Mouse (Mus musculus): ENCODE data around the gene Pgs1.
A peak's percentile ranks its signal among the peaks of the same experiment; 100 is the strongest.

The Pgs1 gene

DNA sequence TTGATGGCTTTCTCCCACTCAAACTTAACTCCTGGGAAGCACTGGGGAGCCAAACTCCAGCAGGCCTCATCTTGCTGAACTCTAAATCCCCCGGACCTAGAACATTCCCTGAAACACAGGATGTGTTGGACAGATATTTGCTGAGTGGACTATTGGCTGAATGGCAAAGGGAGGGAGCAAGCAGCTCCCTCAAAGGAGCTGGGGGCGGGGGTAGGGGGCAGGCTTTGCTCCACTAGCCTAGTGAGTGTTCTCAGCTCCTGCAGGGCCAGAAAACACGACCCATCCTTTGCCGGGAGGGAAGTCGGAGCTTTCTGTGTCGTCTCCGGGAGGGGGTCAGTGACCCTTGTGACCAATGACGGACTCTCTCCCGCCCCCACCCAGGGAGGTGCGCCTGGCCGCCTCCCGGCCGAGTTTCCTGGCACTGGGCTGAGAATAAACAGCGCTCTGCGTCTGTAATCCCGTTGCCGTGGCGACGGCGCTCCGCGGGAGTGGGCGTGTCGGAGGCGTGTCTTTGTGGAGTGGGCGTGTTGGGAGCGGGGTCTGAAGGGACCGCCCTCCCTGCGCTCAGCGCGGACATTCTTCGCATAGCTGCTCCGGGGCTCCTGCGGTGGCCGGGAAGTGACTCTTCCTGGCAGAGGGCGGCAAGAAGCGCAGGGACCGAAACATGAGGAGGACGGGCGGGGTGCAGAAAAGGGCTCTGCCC is 22.9 kb upstream of the Pgs1 start:
- peak; percentile 99 for DNase-seq

DNA sequence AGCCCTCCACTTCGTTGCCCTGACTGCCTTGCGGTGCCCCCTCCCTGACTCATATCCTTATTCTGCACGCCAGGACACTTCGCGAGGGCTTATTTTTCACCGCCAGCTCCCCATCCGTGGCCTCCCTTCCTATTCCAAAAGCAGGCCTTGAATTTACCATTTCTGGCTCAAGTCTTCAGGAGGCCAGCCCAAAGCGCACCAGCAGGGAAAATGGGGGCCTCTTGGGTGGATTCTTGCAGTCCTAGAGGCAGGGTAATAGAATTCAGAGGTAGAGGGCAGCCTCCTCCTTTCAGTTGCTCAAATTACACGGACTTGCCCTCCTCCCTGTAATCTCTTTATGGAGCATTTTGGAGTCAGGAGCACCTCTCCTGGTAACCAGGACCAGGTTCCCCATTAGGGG is 22.2 kb upstream of the Pgs1 start:
- DNase-seq, result no peak

DNA sequence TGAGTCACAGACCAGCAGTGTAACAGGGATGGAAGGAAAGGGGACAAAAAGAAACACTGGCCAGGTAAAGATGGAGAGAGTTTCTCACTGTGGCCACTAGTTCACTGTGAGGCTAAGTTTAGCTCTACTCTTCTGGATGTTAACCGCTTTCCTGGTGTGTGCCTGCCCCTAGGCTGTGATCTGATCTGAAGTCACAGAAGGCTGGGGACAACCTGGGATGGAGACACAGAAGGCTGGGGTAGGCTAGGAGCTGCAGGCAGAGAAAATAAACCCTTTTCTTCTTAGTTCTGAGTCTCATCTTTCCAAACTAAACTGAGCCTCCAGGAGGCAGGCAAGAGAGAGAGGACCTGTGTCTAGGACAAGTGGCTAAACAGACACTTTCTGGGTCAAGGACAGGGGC is 21.8 kb upstream of the Pgs1 start:
- no peak for DNase-seq

DNA sequence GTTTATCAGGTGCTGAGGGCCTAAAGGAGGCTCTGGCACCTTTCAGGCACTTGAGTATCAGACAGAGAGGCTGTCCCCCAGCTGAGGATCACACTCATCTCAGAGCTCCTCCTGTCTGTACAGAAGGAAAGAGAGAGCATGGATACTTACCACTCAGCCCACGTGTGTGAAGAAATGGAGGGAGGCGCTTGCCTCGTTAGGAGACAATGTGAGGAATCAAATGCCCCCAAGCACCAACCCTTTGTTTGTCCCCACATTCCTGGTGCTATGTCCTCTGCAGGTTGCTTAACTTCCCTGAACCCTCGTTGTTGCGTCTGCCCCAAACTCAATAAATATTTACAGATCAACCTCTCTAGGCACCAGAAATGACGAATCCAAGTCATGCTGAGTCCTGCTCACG is 21.0 kb upstream of the Pgs1 start:
- no peak for DNase-seq

DNA sequence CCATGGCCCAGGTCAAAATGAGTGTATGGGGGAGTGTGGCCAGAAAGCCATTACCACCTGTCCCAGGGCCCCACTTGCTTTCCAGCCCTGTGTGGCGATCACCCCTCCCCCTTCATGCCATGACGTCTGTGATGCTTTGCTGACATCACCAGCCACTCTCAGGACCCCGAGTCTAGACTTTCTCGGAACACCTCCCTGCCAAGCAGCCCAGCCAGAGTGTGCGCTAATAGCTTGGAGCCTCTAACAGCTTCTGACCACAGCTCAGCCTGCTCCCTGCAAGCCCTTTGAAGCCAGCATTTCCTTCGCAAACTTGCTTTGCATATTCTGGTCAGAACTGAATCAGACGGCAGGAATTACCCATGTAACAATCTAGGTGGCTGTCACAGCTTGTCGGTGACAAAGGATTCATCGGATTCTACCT is 20.5 kb upstream of the Pgs1 start:
- DNase-seq, result no peak

DNA sequence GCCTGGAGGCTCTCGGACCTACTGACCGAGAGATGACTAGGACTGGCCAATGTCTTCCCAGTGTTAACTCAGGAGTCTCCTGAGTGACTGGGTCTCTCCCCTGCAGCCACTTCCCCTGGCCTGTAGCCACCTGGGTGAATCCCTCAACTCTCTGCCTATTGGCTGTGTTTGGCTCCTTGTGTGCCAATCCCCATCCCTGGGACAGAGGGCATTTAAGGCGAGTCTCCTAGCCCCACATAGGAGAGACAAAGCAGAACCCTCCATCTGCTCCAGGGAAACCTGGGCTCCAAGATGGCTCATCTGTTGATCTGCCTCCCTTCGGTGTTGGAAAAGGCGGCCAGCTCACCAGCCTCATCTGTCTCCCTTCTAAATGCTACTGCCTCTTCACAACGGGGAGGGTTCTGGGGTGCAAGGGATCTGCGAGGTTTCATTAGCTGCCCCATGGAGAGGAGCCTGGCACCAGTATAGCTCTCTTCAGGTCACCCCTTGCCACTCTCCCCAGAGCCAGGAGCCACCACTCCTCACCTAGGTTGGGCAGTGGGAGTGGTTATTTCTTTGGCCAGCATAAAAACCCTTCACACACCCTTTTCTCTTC is 19.5 kb upstream of the Pgs1 start:
- DNase-seq, result no peak

DNA sequence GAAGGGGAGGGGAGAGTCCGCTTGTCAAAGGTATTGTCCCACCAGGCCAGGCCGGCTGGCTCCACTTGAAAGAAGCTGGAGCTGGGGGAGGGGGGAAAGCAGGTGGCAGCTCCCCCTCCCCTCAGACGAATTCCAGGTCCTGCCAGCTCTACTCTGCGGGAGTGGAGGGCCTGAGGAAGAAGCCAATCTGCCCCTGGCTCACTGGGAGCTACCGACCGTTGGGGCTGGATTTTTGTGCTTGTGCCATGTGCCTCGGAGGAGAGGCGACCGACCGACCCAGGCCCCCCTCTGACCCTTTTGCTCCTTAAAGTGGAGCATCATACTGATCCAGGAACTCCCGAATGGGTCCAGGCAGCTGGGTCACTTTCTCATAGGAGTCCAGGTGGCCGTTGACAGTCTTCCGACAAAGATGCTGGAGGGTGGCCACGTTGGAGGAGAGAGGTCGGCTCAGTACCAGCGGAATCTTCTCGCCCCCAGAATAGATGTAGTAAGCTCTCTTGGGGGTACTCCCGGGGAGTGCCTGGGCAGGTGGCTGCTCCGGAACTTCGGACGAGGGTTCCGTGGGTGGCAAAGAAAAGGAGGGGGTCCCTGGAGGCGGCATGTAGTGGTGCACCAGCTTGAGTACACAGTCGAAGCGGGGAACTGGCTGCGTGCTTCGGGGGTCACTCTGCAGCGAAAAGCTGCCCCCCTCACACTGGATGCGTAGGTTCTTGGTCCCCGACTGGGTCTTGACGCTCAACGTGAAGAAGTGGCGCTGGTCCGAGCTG is 18.7 kb upstream of the Pgs1 start:
- DNase-seq, result no peak

DNA sequence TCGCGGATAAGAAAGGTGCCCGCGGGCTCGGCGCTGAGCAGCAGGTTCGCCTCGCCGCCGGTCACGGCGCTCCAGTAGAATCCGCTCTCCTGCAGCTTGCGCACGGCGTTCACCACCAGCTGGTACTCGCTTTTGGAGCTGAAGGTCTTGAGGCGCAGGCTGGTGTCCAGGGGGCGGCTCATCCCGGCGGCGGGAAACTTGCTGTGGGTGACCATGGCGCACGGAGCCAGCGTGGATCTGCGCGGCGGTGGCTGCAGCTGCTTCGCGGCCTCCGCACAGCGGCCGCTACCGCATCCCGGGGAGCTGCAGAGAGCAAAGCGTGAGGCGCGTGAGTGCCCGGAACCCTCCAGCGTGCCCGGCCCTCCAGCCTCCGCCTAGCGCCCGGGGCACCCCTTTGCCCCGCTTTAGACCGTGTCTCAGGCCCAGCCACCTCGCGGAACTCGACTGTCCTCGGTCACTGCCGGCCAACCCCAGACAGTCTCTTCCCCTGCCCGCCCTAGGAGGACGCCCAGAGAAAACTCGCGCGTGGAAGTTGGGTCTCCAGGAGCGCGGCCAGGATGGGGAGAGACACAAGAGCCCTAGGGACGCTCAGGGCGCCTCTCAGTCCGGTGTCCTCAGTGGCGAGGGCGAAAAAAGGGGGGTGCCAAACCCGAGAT is 17.9 kb upstream of the Pgs1 start:
- no peak for DNase-seq

DNA sequence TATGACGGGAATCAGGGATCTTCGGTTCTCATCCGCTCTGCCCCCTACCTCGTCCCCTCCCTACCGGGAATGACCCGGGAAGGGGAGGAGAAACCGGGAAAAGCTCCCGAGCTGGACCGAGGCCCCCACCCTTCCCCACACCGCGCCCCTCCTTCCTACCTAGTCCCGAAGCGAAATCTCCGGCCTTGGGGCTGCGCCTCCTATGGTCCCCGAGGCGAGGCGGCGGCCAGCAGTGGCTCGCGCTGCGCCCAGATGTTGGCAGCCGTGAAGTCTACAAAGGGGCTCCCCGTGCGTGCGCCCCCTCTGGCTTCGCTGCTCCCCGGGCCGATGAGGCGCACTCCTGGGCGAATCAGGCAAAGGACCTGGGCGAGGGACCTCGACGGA is 17.4 kb upstream of the Pgs1 start:
- DNase-seq, result no peak

DNA sequence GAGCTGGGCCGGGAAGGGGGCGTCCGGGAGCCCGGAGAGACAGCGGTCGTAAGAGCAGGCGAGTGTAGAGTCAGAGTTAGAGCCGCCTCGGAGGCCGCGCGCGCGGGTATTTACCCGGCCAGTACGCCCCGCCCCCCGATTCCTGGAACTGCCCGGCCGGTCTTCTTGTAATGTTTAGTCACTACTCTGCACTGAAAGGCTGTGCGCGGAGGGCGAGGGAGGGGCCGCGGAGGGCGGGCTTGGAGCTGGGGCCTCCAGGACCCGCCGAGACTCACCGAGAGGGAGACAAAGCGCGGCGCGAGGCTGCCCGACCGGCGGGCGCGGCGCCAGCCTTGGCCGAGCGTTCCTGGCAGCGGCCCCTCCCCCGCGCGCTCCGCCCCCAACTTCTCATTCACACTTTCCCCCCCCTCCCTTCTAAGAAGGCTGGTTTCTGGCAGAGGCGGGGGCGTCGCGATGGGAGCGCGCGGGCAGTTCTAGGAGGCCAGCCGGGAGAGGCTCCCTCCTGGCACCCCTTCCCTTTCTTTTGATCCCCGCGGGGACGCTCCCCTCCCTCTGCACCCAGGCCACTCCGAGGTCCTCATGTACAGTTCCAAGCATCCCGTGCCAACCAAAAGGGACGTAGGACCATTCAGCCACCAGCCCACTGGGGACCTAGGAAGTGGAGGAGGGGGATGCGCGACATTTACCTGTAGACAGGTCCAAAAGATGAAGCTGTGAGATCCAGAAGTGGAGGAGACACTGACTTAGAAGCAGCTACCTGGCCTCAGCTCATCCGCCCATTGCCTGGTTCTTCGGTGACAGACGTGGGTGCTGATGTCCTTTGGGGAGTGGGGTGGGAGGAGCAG is 16.8 kb upstream of the Pgs1 start:
- peak; percentile 97 for DNase-seq

DNA sequence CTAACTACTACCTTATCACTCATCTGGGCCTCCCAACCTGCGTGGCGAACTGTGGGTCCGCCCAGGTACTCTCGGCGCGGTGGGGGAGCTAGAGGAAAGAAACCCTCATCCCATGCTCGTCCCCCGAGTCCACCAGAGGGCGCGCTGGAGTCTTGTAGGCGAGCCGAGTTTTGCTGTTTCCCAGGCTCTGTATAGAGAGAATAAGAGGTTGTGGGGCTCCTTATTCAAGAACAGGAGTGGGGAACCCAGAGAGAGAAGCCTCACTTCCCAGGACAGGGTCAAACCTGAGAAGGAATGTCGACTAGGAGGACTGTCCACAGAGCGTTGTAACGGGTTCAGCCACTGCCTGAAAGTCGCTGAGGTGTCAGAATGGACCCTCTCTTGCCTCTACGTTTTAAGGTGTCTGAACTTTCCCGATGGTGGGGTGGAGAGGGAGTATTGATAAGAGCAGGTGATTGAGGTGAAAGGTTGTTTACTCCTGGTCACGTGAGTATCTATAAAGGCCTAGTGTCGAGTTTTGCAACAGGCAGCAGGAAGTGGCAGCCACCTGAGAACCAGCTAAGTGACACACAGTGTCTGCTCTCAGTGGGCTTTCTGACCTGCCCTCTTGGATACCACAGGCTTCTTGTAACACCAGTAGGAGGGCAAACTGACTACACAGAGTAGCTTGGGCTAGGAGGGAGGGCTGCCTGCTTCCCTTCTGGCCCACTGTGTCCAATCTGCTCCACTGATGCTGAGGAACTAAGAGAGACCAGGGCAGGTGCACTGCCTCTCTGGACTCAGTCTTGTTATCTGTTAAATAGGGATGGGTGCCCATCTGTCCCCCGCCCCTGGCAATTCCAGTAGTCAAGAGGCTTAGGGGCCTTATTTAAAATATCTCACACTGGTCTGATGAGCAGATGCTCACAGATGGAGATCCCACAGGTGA is 15.9 kb upstream of the Pgs1 start, which contains the start of gene Socs3:
Gene Socs3, minus strand, starts transcription at position 103 of the 928 bp plus-strand sequence.
- peak; percentile 83 to 94 for DNase-seq

DNA sequence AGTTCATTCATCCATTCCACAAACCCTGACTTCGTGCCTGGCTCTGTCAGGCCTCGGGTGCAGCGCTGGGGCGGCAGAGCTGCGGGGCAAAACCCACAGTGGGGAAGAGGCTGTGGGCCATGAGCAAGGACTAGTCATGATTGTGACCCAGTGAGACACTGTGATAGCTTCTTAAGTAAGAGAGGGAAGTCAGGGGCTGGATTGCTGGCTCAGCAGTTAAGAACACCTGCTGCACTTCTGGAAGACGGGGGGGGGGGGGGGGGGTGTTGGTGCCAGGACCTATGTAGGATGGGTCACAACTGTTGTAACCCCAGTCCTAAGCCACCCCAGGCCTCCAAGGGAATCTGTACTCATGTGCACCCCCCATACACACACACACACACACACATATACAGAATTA is 15.0 kb upstream of the Pgs1 start:
- DNase-seq, result no peak

DNA sequence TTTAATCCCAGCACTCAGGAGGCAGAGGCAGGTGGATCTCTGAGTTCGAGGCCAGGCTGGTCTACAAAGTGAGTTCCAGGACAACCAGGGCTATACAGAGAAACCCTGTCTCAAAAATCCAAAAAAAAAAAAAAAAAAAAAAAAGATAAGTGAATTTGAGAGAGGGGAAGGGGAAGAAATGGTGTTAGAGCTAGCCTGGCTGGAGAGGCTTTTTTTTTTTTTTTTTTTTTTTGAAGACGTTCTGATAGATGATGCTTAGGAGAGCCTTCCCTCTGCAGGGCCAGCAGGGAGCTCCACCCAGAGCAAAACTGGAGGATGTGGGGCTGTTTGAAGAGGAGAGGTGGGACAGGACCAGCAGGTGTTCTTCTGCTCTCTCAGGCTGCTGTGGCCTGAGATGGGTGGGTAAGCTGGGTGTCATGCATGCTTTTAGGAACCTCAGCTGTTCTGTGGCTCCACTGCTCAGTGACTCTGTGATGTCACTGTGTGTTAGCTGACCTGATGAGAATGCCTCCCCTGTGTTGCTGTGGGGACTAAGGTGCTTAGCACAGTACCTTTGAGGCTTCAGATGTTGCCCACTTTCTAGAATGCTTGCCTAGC is 14.3 kb upstream of the Pgs1 start:
- DNase-seq, result no peak

DNA sequence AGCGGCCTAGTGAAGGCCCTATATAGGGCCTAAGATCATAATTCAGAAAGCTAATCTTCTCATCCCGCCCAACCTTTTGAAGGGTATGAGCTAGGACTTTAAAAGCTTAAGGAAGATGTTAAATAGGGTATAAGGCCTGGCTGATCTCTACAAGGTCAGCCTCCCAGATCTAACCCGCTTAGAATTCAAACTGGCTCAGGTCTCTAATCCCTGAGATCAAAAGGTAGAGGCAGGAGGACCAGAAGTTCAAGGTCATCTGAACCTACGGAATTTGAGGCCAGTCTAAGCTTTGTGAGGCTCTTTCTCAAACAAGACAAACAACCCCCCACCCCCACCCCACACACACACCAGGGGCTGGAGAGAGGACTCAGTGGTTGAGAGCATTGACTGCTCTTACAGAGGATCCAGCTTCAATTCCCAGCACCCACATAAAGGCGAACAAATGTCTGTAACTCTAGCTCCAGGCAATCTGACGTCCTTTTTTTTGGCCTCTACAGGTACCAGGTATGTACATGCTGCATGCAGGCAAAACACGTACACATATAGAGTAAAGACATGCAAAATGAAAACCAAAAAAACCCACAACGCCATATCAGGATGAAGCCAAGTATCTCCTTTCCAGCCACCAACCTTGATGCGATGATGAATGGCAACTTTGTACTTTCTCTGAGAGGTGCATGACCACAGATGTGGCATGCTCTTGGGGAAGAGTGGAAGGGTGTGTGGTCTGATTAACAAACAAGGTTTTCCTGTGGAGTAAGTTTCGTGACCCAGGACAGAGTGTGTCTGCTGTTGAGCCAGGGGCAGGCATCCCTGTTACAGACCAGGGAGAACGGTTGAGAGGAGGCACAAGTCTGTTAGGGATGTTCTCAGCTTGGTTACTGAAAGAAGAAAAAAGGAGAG is 13.2 kb upstream of the Pgs1 start:
- DNase-seq, result no peak

DNA sequence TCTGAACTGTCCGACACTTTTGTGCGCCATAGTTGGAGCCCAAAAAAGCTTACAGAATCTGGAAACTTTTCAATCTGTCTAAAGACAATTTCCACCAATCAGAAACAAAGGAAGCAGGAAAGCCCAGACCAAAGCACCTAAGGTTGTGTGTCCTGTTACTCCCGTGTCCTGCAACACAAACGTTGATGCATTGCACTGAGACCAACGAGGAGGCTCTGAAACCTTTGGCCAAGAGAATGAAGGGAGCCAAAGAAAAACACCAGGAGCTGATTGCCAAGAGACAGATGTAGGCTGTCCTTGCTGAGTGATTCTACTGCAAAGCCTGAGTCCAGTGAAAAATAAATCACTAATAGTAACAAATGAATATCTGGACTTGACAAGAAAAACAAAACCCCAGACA is 12.5 kb upstream of the Pgs1 start:
- DNase-seq, result no peak

DNA sequence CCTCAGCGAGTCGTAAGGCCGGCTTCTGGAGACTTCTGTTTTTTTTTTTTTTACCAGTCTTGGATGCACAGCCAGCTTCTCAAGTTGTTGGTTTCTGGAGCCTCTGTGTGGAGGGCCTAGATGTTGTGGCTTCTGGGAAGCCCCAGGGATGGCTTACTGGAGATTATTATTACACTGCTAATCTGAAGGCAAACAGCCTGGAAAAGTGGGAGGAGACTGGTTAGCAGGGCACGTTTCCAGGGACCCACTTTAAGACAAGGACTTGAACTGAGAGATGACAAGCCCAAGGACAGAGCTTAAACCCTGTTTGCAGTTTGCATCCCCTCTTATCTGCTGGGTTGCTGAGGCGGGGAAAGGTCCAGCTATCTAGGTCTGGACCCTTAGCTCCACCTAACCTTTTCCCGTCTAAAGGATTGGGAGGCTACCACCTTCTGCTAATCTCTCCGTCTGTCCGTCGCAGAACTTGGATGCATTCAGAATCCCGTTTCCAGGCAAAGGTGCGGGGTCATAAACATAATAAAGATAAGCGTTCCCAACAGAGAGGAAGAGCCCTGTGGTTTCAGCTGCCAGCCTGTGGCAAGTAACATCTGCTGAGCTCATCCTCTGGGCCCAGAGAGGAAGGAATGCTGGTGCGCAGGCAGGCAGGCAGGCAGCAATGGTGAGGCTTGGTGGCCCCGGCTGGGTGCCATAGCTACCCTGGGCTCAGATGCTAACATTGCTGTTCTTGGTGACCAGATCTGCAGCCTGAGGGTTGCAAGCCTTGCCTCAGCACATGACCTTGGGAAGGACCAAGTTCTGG is 11.6 kb upstream of the Pgs1 start:
- no peak for DNase-seq

DNA sequence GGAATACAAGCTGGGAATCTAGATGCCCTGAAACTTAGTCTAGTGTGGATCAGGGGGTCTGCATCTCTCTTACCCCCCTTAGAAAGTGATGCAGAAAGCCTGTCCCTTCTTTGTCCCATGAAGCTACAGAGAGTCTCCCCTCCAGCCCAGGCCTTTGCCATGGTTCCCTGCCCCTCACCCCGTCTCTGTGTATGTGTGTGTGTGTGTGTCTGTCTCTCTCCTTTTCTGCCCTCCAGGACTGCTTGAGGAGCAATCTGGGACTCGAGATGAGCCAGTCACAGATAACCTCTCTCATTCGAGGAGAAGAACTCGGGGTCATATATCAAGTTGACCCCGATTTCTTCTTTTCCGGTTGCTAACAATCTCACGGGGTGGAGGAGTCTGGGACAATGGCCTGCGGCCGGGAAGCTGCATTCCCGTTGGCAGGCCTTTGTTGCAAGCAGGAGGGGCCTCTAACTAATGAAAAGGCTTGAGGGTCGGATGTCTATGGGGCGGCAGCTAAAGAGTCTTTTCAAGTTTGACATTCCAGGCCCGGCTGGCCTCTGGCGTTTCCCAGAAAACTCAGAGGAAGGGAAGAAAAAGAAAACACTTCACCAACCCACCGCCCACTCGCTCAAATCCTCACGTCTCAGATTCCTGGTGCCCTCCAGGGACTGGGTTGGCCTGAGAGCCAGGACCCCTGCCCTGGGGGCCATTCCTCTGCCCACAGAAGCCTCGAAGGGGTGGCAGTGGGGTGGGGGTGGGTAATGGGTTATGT is 10.7 kb upstream of the Pgs1 start:
- no peak for DNase-seq

DNA sequence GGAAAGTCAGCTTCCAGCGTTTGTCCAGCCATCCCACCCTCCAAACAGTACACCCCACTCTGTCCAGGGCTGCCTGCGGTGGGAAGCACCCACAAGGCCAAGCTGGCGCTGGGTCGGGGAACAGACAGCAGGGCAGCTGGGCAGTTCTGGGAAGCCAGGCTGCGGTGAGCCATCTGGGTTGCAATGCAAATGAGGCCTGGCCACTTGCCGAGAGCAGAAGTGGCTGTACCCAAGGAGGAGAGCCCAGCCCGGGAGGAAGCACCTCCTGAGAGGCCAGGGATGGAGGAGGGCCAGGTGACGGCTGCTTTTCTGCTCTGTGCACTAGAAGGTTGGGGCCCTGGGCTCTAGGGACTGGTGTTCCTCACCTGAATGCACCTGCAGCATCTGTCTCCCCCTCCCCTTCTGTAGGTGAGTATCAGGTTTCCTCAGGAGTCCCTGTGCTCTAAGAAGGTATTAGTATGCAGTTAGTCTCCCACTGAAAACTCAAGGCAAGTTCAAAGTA is 10.0 kb upstream of the Pgs1 start:
- peak in 1 of 2 experiments; percentile 54 for DNase-seq

Measured in kidney, adult 8-10 months (tissue).